Mouse (Mus musculus) adrenal gland, adult 8-10 months (tissue): ENCODE measurements around the gene Ogfod3. TPM values are rescaled to one million over a fixed set of nuclear protein-coding genes. Genes with fewer than 3 reads are reported as not detected.

ENCODE experiments used
- DNase-seq: peaks from one replicate; pipeline ENCODE4 v3.0.0; 2022
- total RNA-seq, 4 experiments: library from RNA; stranded (reverse); gene quantifications; 2 replicates each; pipeline ENCODE4 v1.2.4; 2022

Gene Ogfod3
- total RNA-seq: 10 to 100 TPM; 26.0 to 29.3 (median 27.9) TPM

DNA sequence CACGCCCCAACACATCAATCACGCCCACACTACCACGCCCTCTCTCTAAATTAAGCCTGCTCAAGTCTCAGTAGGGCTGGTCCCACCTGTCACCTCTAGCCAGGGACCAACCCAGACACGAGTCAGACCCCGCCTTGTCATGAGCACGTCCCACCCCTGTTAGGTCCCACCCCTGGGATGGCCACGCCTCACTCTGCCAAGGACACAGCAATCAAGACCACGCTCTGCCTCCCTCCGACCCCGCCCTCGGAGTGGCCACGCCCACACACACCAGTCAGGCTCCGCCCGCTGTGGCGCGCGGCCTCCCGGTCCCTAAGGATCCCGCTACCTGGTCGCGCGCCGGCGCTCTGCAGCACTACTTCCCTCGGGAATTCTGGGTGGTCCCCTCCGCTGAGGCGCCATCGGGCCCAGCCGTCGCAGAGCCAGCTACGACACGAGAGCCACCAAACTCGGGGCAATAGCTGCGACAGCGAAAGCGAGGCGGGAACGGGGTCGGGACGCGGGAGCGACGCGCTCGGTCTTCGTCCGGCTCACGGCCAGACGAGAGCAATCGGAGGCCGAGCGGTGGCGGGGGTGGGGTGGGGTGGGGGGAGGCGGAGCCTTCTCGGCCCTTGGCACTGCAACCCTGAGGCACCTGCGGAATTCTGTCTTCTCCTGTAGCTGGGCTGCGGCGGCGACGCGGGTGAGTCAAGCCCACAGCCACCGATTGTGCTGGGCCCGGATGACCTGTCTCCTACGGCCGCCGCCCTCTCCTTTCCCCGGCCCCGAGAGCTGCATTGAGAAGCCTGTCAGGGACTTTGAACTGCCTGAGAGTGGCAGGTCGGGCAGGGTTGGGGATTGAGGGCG, at the start of gene Ogfod3, which contains the start of gene Hexdc:
Gene Ogfod3, minus strand, starts transcription at position 551 of the 846 bp plus-strand sequence.
Gene Hexdc, plus strand, starts transcription at position 273 of the 846 bp plus-strand sequence.
- DNase-seq: peak; percentile 91

GRCm38 (mm10) chr11:121250196-121250595, 45.7 kb upstream of the Ogfod3 start:
- no peak for DNase-seq

GRCm38 (mm10) chr11:121239669-121240068, 35.2 kb upstream of the Ogfod3 start:
- no peak for DNase-seq

DNA sequence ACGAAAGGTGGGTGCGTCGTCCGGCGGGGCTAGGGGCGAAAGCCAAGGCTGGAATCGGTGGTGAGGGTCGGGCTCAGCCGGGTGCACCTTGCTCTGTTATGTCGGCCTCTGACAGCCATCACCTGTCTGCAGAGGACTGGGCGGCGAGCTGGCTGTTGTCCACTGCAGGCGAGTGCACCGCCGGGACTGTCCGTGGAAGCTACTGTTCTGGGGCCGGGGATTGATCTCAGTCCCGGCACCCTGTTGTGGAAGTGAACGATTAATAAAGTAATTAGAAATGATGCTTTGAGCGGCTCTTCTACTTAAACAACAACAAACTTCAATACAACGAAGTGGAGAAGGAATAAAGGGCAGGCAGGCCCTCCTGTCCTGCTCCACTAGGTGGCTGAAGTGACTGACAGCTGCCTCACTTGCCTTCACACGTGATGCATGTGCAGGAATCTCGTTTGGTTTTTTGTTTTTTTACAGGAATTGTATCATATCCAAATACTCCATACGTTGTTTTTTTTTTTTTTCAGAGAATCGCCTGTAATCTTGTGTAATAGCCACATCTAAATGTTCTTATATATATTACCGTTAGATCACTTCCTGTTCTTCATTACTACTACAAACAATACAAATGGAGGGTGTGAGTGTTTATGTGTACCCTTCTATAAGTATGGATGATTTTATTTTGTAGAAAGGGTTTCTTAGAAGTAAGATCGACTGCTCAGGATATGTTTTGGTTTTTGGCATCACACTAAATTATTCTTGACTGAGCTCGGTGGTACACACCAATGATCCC, 33.0 kb upstream of the Ogfod3 start:
- DNase-seq: no peak

- DNase-seq: peak; percentile 100
Measured at GRCm38 (mm10) chr11:121236564-121237344, 32.2 kb upstream of the Ogfod3 start, which contains the start of gene Narf. Narf (plus strand) TSS chr11:121237253.

GRCm38 (mm10) chr11:121235475-121236238, 31.1 kb upstream of the Ogfod3 start:
- DNase-seq: no peak

- DNase-seq: no peak
Measured at GRCm38 (mm10) chr11:121232706-121233105, 28.2 kb upstream of the Ogfod3 start.

DNA sequence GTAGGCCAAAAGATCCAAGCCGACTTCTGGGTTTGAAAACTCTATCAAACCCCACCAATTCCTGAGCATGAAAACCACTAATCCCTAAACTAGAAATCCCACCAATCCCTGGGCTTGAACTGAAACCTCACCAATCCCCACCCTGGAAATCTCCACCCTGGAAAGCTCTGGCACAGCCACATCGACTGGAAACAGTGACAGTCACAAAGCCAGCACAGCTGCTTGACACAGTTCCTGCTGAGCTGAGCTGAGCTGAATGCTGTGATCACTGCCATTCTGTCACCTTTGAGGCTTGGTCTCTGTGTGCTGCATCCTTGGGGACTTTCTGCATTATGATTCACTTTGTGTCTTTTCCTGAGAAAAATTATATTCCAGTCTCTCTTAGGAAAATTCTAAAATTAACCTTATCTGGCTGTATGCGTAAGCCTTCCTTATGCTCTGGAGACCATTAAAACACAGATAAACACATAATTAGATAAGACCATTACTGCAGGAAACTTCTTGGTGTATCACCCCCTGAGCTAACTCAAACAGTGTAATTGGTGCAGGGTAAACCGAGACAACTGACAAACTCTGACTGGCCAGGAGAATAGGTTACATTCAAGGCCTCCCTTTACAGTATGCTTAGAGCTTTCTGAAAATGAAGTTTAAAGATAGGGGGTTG, 27.2 kb upstream of the Ogfod3 start:
- no peak for DNase-seq

- DNase-seq: no peak
Measured at GRCm38 (mm10) chr11:121231191-121231590, 26.7 kb upstream of the Ogfod3 start.

DNA sequence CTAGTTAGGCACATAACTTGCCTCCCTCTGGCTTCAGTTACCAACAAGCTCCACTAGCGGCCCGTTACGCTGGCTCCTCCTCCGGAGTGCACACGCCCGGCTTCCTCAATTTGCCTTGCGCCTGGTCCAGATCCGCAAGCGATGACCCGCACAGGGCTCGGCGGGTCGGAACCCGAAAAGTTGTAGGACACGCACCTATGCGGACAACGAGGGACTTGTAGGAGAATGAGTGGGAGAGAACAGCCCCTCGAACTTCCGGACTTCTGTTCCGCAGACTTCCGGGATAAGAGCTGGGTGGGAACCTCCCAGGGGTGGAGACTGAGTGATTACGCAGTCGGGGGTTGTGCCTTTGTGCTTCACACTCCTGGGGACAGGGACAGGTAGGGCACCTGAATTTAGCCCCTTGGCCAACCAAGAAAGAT, 24.5 kb upstream of the Ogfod3 start, which contains the start of gene Cybc1:
Gene Cybc1, minus strand, starts transcription at position 305 of the 422 bp plus-strand sequence.
- peak; percentile 75 for DNase-seq

- DNase-seq: no peak
Measured at GRCm38 (mm10) chr11:121228129-121229017, 23.9 kb upstream of the Ogfod3 start.

DNA sequence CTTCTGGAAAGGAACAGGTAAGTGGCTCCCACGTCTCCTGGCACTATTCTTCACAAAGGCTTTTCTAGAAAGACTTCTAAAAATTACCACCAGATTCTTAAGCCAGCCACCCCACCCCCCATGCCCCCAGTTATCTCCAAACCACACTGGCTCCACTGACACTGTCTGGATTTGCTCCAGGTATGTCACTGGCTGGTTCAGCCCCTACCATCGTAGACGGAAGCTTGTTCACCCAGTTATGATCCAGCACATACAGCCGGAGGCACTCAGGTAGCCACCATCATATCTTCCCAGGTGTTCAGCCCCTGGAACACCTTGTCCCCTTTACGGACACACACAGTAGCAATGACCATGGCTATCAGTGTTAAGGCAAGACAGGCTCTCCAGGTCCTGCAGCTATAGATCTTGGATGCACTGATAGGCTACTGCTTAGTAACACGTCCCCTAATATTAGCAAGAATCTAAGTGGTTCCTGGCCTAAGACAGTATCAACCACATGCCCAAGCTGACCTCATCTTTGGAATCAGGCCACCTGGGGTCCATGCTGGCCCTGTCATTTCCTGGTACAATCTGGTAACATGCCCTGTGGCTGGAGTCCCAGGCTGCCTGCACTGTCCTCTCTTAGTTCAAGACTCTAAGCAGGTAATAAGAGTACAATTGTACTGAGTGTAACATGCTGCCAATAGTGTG, 17.0 kb upstream of the Ogfod3 start:
- DNase-seq: no peak

DNA sequence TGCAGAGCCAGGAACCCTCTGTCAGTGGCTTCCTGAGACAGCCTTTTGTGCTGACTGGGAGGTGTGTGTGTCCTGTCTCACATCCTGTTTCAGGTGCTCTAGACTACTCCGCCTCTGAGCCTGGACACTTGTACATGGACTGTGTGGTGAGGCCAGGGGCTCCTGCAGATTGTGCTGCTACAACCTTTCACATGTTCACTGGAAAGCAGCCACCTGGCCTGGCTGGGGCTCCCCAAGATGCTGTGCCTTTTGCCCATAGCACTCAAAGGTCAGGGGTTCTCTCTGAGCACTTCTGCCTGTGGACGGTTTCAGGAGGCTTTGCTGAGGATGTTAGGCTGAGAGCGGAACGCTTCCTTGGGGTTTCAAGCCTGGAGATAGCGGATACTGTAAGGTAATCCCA, 16.3 kb upstream of the Ogfod3 start:
- DNase-seq: no peak

GRCm38 (mm10) chr11:121219776-121220175, 15.3 kb upstream of the Ogfod3 start:
- DNase-seq: no peak

DNA sequence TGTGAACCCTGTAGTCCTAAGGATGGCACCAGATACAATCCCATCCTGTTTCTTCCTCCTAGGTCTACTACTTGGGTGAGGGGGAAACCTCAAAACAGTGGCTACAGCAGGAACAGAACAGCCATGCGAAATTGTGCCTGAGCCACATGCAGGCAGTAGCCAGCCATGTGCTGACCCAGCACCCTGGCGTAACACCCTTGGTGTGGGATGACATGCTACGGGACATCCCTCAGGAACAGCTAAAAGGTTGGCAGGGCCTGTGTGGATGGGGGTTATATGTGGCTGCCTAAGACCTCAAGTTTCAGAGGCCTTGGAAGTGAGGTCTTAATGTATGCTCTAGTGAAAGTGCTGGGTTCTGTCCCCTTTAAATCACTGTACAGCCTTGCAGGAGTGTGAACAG, 12.3 kb upstream of the Ogfod3 start:
- no peak for DNase-seq

GRCm38 (mm10) chr11:121203859-121204160, 701 bp downstream of the Ogfod3 start:
- no peak for DNase-seq

- DNase-seq: no peak
Measured at GRCm38 (mm10) chr11:121201436-121202198, 2.9 kb downstream of the Ogfod3 start.

GRCm38 (mm10) chr11:121200781-121201180, 3.7 kb downstream of the Ogfod3 start:
- DNase-seq: no peak

DNA sequence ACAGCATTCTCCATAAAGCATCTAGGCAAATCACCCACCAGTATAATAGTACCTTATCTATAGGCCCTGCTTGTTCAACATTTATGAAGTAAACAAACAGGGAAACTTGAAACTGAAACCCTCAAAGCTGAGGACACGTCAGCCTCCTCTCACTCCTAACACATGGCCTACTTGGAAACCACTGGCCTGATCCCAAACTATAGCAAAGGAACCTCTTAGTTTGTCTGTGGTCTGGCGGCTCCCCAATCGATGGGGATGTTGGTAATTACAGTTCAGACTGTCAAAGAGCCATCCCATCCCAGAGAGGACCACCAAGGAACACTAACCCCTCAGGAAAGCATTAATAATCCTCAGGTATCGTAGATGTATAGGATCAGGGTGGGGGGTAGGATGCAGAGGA, 4.7 kb downstream of the Ogfod3 start:
- no peak for DNase-seq
